In the genomic region with DNA sequence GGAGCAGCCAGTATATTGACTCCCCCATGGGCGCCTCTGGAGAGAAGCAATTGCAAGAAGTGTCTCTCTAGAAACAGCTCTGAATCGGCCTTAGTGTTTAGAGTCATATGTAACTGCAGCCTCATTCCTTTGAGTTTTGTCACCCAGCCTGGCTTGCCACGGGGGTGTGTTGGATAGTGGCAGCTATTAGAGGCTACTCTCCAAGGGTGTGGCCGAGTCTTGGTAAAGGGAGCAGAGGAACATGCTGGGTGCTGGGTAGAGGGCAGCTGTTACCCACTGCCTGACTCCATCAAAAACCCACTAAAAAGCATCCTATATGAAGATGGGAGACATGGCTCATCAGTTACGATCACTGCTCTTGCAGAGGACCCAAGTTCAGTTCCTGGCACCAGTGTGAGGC, we compare ENCODE assay signal across 15 mouse cellular contexts. TPM values are rescaled to one million over a fixed set of nuclear protein-coding genes. Genes with fewer than 3 reads are reported as not detected.
DNase-seq lines count a peak whose midpoint lies in the region; ATAC-seq lines count a peak whose summit lies in the region.
"Had no signal": no experiment of that assay in that cellular context is flagged by ENCODE, and none has a peak within 500 bp of the region (broad histone marks: within the 10 kb centered on the region; RNA-seq: fewer than 3 reads in every experiment).

No protein-coding gene starts in this region.

- no peaks in the 10 kb centered on the region for H3K9me3 ChIP-seq in heart, embryonic 10.5 days
- no peaks in the 10 kb centered on the region for H3K9me3 ChIP-seq in lung, embryonic 15.5 days
- H3K9me3 ChIP-seq: forebrain, embryonic 15.5 days had no signal

- WGBS in heart, embryonic 10.5 days = 68% methylated on average over 5 of the region's 5 CpGs
- WGBS in lung, embryonic 15.5 days = 67% methylated on average over 5 of the region's 5 CpGs
- WGBS in macrophage (ENCODE audit: missing documents) = 87% methylated on average over 5 of the region's 5 CpGs

- no peak overlapping the region for H3K9ac ChIP-seq in lung, embryonic 15.5 days
- H3K9ac ChIP-seq: forebrain, embryonic 15.5 days; liver, embryonic 14.5 days had no signal

- no peak for DNase-seq in heart, embryonic 10.5 days (ENCODE audit: low spot score)
- DNase-seq in heart, adult 9 months (ENCODE audit: low spot score in 2 of 2) = no peak
- DNase-seq in lung, postnatal 25 days (ENCODE audit: low spot score) = no peak
- peak; percentile 65 for DNase-seq in NIH3T3 (ENCODE audit: low read depth)
- DNase-seq in frontal cortex, adult 2 months (ENCODE audit: extremely low spot score in 1 of 2, low spot score in 1 of 2) = no peak
- DNase-seq in layer of hippocampus, postnatal 36 days = no peak
- DNase-seq: cerebellum, adult 18-20 months; thymus, adult 18-20 months had no signal

- H3K4me2 ChIP-seq in lung, embryonic 15.5 days = no peak overlapping the region
- H3K4me2 ChIP-seq: forebrain, embryonic 15.5 days had no signal

- no peaks in the 10 kb centered on the region for H3K27me3 ChIP-seq in heart, embryonic 10.5 days (ENCODE audit: insufficient read depth, poor library complexity, severe bottlenecking)
- H3K27me3 ChIP-seq in lung, embryonic 15.5 days = no peaks in the 10 kb centered on the region
- H3K27me3 ChIP-seq: forebrain, embryonic 15.5 days had no signal

- peaks cover 42% of the 10 kb centered on the region for H3K4me1 ChIP-seq in heart, embryonic 10.5 days
- peaks cover 23% of the 10 kb centered on the region for H3K4me1 ChIP-seq in lung, embryonic 15.5 days
- H3K4me1 ChIP-seq: forebrain, embryonic 15.5 days had no signal

- H3K4me3 ChIP-seq in heart, embryonic 10.5 days = no peak overlapping the region
- no peak overlapping the region for H3K4me3 ChIP-seq in lung, embryonic 15.5 days
- H3K4me3 ChIP-seq in macrophage (ENCODE audit: inconsistent target) = no peak overlapping the region
- H3K4me3 ChIP-seq: forebrain, embryonic 15.5 days had no signal

- no peak for ATAC-seq in lung, embryonic 15.5 days (ENCODE audit: borderline replicate concordance, extremely low read depth, low FRiP score, low TSS enrichment)
- ATAC-seq: forebrain, embryonic 15.5 days had no signal

- peaks cover 37% of the 10 kb centered on the region for H3K36me3 ChIP-seq in heart, embryonic 10.5 days
- H3K36me3 ChIP-seq in lung, embryonic 15.5 days = no peaks in the 10 kb centered on the region
- H3K36me3 ChIP-seq in macrophage (ENCODE audit: inconsistent target) = no peaks in the 10 kb centered on the region
- H3K36me3 ChIP-seq: forebrain, embryonic 15.5 days had no signal

- peaks cover 48% of the 10 kb centered on the region; the same call in 1 of the 2 replicates for H3K79me2 ChIP-seq in macrophage (ENCODE audit: inconsistent target)

- H3K27ac ChIP-seq in heart, embryonic 10.5 days = peak overlapping the region; percentile 85
- peak overlapping the region; percentile 32 for H3K27ac ChIP-seq in lung, embryonic 15.5 days
- peak overlapping the region; percentile 95 for H3K27ac ChIP-seq in macrophage
- H3K27ac ChIP-seq: forebrain, embryonic 15.5 days; liver, embryonic 14.5 days had no signal

RNA-seq across cellular contexts. Expression of a gene that starts 24.7 kb away (rescaled TPM):
- 91.6 and 129 TPM in 2 replicates for polyA plus RNA-seq in heart, embryonic 10.5 days (2016; fragmentation: Nextera tagmentation; extraction: Ambion mirVana)
- polyA plus RNA-seq in lung, embryonic 15.5 days (2015; fragmentation: Nextera tagmentation; extraction: Ambion mirVana) = 54.8 and 60.6 TPM in 2 replicates
- 1,000 to 10,000 TPM in 1 of 26 experiments, 100 to 1,000 TPM in 24, 10 to 100 TPM in 1; 83.2 to 1,087 (median 200) TPM for total RNA-seq in macrophage (2018; cell fraction: chromatin; rRNA removed)
- 100 to 1,000 TPM in 5 of 26 experiments, 10 to 100 TPM in 21; 53.9 to 309 (median 75.0) TPM for total RNA-seq in macrophage (2018; cell fraction: cytosol; rRNA removed)
- total RNA-seq in macrophage (2018; cell fraction: nucleus; rRNA removed) = 100 to 1,000 TPM in 19 of 26 experiments, 10 to 100 TPM in 7; 79.7 to 456 (median 123) TPM
- polyA plus RNA-seq in macrophage (2018) = 58.8 to 94.9 TPM (median 88.9 TPM) in 3 replicates
- 76.0 and 85.8 TPM in 2 replicates for polyA plus RNA-seq in frontal cortex, adult 2 months (2012; rRNA removed)
- total RNA-seq in layer of hippocampus, postnatal 36 days (2021) = 10 to 100 TPM; 75.3 to 80.9 TPM

RNA-seq across cellular contexts. Expression of a gene that starts 53.8 kb away (rescaled TPM):
- polyA plus RNA-seq in heart, embryonic 10.5 days (2016; fragmentation: Nextera tagmentation; extraction: Ambion mirVana) = 0.71 and 0.94 TPM in 2 replicates
- 3.1 and 3.8 TPM in 2 replicates for polyA plus RNA-seq in lung, embryonic 15.5 days (2015; fragmentation: Nextera tagmentation; extraction: Ambion mirVana)
- not detected for total RNA-seq in macrophage (2018; cell fraction: chromatin; rRNA removed)
- under 1 TPM in 5 of 26 experiments, not detected in 21; 0.05 to 0.18 (median 0.17) TPM for total RNA-seq in macrophage (2018; cell fraction: cytosol; rRNA removed)
- under 1 TPM in 1 of 26 experiments, not detected in 25; 0.89 TPM for total RNA-seq in macrophage (2018; cell fraction: nucleus; rRNA removed)
- not detected in 3 replicates for polyA plus RNA-seq in macrophage (2018)
- polyA plus RNA-seq in frontal cortex, adult 2 months (2012; rRNA removed) = 0.06 and 0.21 TPM in 2 replicates
- total RNA-seq in layer of hippocampus, postnatal 36 days (2021) = not detected
- total RNA-seq: gastrocnemius, postnatal 36 days; left cerebral cortex, postnatal 36 days; MEL had no signal

Comparison
In these comparisons a context has a peak if more than half of its experiments do, and no peak if none do; other contexts are left out.
1. H3K27ac ChIP-seq: peak in every context shown above with its lines; median percentile 95 in macrophage; 85 in heart, embryonic 10.5 days; 32 in lung, embryonic 15.5 days.